Mouse (Mus musculus) CH12.LX (cell line): ENCODE data around the gene Mrpl48.

Experiments
- CTCF ChIP-seq, 2 experiments: IDR thresholded peaks in 1 of 2; conservative IDR thresholded peaks in 1 of 2; 2 replicates each; pipeline ENCODE4 v1.5.1; 2011 to 2012; ENCODE audit warnings: low read depth in 2 of 2, low read length in 2 of 2, improper control_type of control experiment in 1 of 2, inconsistent platforms in 1 of 2, mild to moderate bottlenecking in 1 of 2, moderate library complexity in 1 of 2
- E2F4 ChIP-seq: IDR thresholded peaks from 2 replicates; pipeline ENCODE4 v1.6.1; 2011; ENCODE audit warnings: low read depth, low read length, improper control_type of control experiment; ENCODE audit not compliant: insufficient replicate concordance
- EP300 ChIP-seq: IDR thresholded peaks from 2 replicates; pipeline ENCODE4 v1.6.1; 2011; ENCODE audit warnings: low read length, improper control_type of control experiment
- ETS1 ChIP-seq: conservative IDR thresholded peaks from 2 replicates; pipeline ENCODE4 v1.6.1; 2012; ENCODE audit warnings: low read depth, mild to moderate bottlenecking, inconsistent platforms, low read length, improper control_type of control experiment, moderate library complexity
- GABPA ChIP-seq: IDR thresholded peaks from 2 replicates; pipeline ENCODE4 v1.6.1; 2012; ENCODE audit warnings: low read depth, low read length, improper control_type of control experiment, inconsistent platforms; ENCODE audit not compliant: insufficient replicate concordance
- HCFC1 ChIP-seq: IDR thresholded peaks from 2 replicates; pipeline ENCODE4 v1.6.1; 2012; ENCODE audit warnings: low read depth, mild to moderate bottlenecking, inconsistent platforms, low read length, improper control_type of control experiment
- POLR2A ChIP-seq: IDR thresholded peaks from 2 replicates; pipeline ENCODE4 v1.6.1; 2011; ENCODE audit warnings: low read depth, mild to moderate bottlenecking, improper control_type of control experiment, low read length
- TCF12 ChIP-seq: IDR thresholded peaks from 2 replicates; pipeline ENCODE4 v1.6.1; 2014; ENCODE audit warnings: low read depth, mild to moderate bottlenecking, inconsistent platforms, low read length, improper control_type of control experiment

GRCm38 (mm10) chr7:100499465-100499864 lies 108.6 kb downstream of the Mrpl48 start:
- no peak for TF ChIP-seq CTCF (conservative IDR thresholded peaks at IDR 0.05 in 1 of 2, IDR thresholded peaks at IDR 0.05 in 1 of 2; ENCODE audit: low read depth in 2 of 2, low read length in 2 of 2)
- TF ChIP-seq ETS1, result no peak
- no peak for TF ChIP-seq GABPA
- no peak for TF ChIP-seq TCF12
- no peak for TF ChIP-seq E2F4
- TF ChIP-seq EP300, result no peak
- TF ChIP-seq POLR2A, result no peak
- TF ChIP-seq HCFC1, result no peak
